Mouse (Mus musculus): ENCODE measurements around the gene Clstn3.
A peak's percentile ranks its signal among the peaks of the same experiment; 100 is the strongest.
"Not testable (repeated sequence)": the region's sequence is repeated elsewhere in the genome, so short reads cannot be mapped to it uniquely, and the experiment has no call there.

The Clstn3 gene

GRCm38 (mm10) chr6:124464305-124465271, at the start of gene Clstn3:
Clstn3 (minus strand) TSS chr6:124464794.
- DNase-seq, result peak; percentile 98

GRCm38 (mm10) chr6:124512355-124512836, 47.8 kb upstream of the Clstn3 start, which contains the start of gene C1ra:
C1ra (plus strand) TSS chr6:124512405.
- peak; percentile 63 for DNase-seq

GRCm38 (mm10) chr6:124511936-124512335, 47.3 kb upstream of the Clstn3 start:
- DNase-seq, result no peak

GRCm38 (mm10) chr6:124509192-124509591, 44.6 kb upstream of the Clstn3 start:
- not testable (repeated sequence) for DNase-seq

- DNase-seq, result peak; percentile 85
Observed at GRCm38 (mm10) chr6:124508292-124508691, 43.7 kb upstream of the Clstn3 start.

GRCm38 (mm10) chr6:124506991-124507390, 42.4 kb upstream of the Clstn3 start:
- no peak for DNase-seq

- no peak for DNase-seq
Observed at GRCm38 (mm10) chr6:124505028-124505427, 40.4 kb upstream of the Clstn3 start.

GRCm38 (mm10) chr6:124502021-124502420, 37.4 kb upstream of the Clstn3 start:
- DNase-seq, result no peak

- DNase-seq, result no peak
Observed at GRCm38 (mm10) chr6:124501473-124501872, 36.9 kb upstream of the Clstn3 start.

GRCm38 (mm10) chr6:124499914-124500566, 35.4 kb upstream of the Clstn3 start:
- DNase-seq, result no peak

GRCm38 (mm10) chr6:124496054-124496453, 31.5 kb upstream of the Clstn3 start:
- no peak for DNase-seq

- no peak for DNase-seq
Observed at GRCm38 (mm10) chr6:124493886-124494285, 29.3 kb upstream of the Clstn3 start.

GRCm38 (mm10) chr6:124492842-124493561, 28.4 kb upstream of the Clstn3 start, which contains the start of gene C1rl:
C1rl (plus strand) TSS chr6:124493113.
- DNase-seq, result peak; percentile 83

- DNase-seq, result no peak
Observed at GRCm38 (mm10) chr6:124491427-124491826, 26.8 kb upstream of the Clstn3 start.

GRCm38 (mm10) chr6:124488952-124489351, 24.4 kb upstream of the Clstn3 start:
- no peak for DNase-seq

GRCm38 (mm10) chr6:124487509-124487908, 22.9 kb upstream of the Clstn3 start:
- DNase-seq, result no peak

- no peak for DNase-seq
Observed at GRCm38 (mm10) chr6:124485414-124486144, 21.0 kb upstream of the Clstn3 start.

- no peak for DNase-seq
Observed at GRCm38 (mm10) chr6:124484851-124485250, 20.3 kb upstream of the Clstn3 start.

- DNase-seq, result not testable (repeated sequence)
Observed at GRCm38 (mm10) chr6:124483831-124484230, 19.2 kb upstream of the Clstn3 start.

GRCm38 (mm10) chr6:124481571-124481970, 17.0 kb upstream of the Clstn3 start:
- peak; percentile 45 for DNase-seq

- DNase-seq, result peak; percentile 69
Observed at GRCm38 (mm10) chr6:124480295-124480694, 15.7 kb upstream of the Clstn3 start.

GRCm38 (mm10) chr6:124479573-124479930, 15.0 kb upstream of the Clstn3 start:
- no peak for DNase-seq
